Mouse (Mus musculus): ENCODE data around the gene AB124611.

DNA sequence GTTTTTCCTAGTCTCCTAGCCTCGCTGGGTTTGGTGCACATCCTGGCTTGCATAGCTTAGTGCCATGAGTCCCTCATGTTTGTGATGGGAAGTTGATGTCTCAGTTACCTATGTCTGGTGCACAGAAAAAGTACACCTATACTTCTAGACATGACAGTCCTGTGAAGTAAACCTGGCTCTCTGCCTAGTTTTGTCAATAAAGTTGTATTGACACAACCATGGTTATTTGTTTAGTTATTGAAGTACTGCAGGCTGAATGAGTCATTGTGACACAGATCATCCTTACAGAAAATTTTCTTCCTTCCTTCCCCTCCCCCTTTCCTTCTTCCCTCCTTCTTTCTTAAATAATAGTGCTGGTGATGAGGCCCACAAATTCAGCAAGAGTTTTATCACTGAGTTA lies 38.4 kb downstream of the AB124611 start:
- TF ChIP-seq POLR2A (IDR thresholded peaks at IDR 0.05; ENCODE audit: low read depth, low read length) (no peak), CTCF (IDR thresholded peaks at IDR 0.05; ENCODE audit: extremely low read depth, insufficient read depth, insufficient read length, insufficient replicate concordance) (no peak)
